Mouse (Mus musculus): ENCODE data around the gene Gm21294. TPM values are rescaled to one million over a fixed set of nuclear protein-coding genes. Genes with fewer than 3 reads are reported as not detected.
"Not testable (repeated sequence)": the region's sequence is repeated elsewhere in the genome, so short reads cannot be mapped to it uniquely, and the experiment has no call there.

Gm21294 gene
- not detected in 2 replicates for polyA plus RNA-seq (2016; fragmentation: Nextera tagmentation; extraction: Ambion mirVana)

DNA sequence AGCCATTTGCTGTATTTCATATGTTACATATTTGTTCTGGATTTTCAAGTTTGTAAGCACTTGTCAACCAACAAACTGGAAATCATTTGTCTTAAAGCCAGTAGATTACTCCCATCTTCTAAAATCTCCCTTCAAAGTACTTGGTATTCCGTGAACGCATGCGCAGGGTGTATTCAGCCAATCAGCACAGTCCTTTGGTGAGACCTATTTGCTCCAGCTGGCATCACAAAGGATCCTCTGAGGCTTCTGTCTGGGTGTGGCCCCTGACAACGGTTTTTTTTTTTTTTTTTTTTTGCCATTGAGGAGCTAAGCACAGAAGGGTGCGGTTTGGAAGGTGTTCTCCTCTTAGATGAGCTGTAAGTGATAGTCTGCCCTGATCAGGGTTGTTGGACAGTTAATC, at the start of gene Gm21294:
Gene Gm21294, plus strand, starts transcription at position 301 of the 400 bp plus-strand sequence.
- H3K9me3 ChIP-seq; H3K27me3 ChIP-seq (ENCODE audit: poor library complexity, severe bottlenecking); H3K27ac ChIP-seq; H3K4me3 ChIP-seq; DNase-seq (ENCODE audit: extremely low spot score, low spot score); H3K4me1 ChIP-seq; H3K36me3 ChIP-seq (replicated peaks): not testable (repeated sequence)
- WGBS: 100% methylated on average over 3 of the region's 5 CpGs

DNA sequence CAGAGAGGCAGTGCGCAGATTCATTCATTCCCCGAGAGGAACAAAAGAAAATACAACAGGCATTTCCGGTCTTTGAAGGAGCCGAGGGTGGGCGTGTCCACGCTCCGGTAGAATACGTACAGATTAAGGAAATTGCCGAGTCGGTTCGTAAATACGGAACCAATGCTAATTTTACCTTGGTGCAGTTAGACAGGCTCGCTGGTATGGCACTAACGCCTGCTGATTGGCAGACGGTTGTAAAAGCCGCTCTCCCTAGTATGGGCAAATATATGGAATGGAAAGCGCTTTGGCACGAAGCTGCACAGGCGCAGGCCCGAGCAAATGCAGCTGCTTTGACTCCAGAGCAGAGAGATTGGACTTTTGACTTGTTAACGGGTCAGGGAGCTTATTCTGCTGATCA, 73.6 kb downstream of the Gm21294 start:
- WGBS: 94% methylated on average over 8 of the region's 21 CpGs
- not testable (repeated sequence) for H3K4me1 ChIP-seq; H3K27me3 ChIP-seq (ENCODE audit: poor library complexity, severe bottlenecking)

More for the DNA sequence above, 73.6 kb downstream of the Gm21294 start:
- H3K36me3 ChIP-seq (replicated peaks); DNase-seq (ENCODE audit: extremely low spot score, low spot score); H3K4me3 ChIP-seq; H3K27ac ChIP-seq; H3K9me3 ChIP-seq: not testable (repeated sequence)
